Mouse (Mus musculus) WW6 (cell line): ENCODE results near the gene Tctex1d4.
A peak's percentile ranks its signal among the peaks of the same experiment; 100 is the strongest.

Experiments used
- DNase-seq: peaks from one replicate; pipeline ENCODE4 v3.0.0-alpha.2; 2013; ENCODE audit warnings: low read depth, low spot score

Gene Tctex1d4

GRCm38 (mm10) chr4:117120052-117120444 lies 6.5 kb upstream of the Tctex1d4 start:
- no peak for DNase-seq

- DNase-seq: peak; percentile 86
Observed at GRCm38 (mm10) chr4:117120445-117121414, 5.9 kb upstream of the Tctex1d4 start.

- DNase-seq: no peak
Observed at GRCm38 (mm10) chr4:117122209-117122608, 4.4 kb upstream of the Tctex1d4 start.

- DNase-seq: no peak
Observed at GRCm38 (mm10) chr4:117123546-117124217, 2.9 kb upstream of the Tctex1d4 start.

DNA sequence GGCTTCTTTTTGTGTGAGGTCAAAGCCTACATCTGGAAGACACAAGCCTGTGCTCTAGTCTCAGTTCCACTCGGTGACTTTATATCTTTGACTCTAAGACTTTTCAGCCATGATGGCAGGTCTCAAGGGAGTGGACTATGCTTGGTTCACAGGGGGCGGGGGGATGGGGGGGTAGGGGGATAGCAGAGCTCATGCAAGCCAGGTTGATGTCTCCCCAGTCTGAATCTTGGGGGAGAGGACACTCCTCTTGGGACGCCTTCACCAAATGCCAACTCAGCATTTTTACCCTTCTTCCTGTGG lies 2.4 kb upstream of the Tctex1d4 start:
- DNase-seq: no peak

DNA sequence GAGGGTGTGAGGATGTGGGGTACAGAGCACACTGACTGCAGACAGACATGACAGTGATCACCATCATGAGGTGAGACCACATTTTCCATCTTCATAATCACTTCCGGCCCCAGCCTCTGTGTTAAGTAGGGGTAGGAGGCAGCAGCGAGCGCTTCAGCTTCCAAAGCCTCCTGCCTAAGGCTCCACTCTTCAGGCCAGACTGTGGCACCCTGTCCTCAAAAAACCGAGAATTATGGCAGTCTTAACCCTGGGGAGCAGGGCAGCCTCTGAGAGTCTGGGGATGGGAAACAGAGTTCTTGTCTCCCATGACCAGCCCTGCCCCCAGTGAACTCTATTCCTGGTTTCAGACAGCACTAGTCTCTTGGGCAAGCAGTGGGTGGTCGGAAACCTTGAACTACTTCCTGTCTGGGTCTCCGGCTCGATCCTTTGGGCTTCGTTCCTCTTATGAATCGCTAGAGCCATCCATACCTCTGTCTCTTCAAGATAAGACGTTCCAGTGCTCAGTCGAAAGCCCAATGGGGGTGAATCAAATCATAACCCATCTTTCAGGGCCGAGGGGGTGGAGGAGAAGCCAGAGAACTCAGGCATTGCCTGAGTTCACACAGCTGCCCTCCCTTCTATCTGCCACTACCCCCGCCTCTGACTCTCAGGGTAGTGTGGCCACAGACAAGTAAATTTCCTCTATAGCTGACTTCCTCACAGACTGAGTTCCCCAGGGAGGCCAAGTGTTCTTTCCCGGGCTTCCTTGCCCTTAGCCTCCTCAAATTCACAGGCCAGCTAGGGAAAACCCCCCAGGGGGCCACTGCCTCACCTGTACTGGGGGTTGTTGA lies 1.9 kb upstream of the Tctex1d4 start:
- no peak for DNase-seq

DNA sequence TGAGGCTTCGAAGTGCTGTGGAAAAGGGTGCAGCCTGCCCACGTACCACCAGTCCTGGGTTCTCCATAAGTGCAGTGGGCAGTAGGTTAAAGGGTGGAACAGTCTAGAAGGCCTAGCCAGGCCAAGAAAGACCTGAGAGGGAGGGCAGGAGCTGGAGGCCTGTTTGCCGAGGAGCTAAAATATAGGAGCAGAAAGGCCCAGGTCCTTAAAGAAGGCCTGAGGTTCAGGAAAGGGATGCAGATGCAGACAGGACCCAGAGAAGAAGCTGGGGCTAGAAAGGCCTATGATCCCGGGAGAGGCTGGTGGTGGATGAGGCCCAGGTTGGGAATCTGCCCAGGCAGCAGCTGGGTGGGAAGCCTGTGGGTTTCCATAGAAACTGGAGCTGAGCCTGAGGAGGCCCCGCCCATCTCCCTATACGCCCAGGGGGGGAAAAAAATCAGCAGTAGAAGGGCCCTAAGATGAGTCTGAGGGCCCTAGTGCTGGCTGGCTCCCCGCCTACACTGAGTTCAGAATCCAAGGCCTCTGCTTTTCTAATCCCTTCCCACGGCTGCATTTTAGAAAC lies 1.2 kb upstream of the Tctex1d4 start, which contains the start of gene Btbd19:
Btbd19 (minus strand) TSS at position 378 of the 562 bp plus-strand sequence.
- DNase-seq: no peak

GRCm38 (mm10) chr4:117125910-117126674 lies 502 bp upstream of the Tctex1d4 start:
- DNase-seq: peak; percentile 85

DNA sequence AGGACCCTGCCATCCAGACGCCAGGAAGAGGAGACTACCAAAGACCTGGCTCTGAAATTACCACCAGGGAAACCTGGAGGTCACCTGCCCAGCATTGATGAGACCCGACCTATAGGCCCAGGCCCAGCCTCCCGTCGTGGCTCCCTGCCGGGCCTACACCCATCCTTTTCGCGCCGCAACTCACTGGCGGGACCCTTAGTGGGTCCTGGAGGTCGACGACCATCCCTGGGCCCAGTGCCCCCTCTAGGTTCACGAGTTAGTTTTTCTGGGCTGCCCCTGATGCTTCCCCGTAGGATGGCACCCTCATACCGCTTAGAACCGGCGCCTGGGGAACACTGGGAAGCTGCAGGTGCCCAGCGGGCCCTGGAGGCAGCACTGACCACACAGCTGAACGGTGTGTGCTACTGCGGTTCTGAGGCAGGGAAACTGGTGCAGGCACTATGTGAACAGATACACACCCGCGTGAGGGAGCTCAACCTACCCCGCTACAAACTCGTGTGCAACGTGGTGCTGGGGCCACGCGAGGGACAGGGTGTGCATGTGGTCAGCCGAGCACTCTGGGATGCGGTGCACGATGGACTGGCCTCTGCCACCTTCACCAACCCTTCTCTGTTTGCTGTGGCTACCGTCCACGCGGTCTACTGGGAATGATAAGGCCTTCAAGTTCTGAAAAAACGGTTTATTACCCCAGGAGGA lies 1.5 kb downstream of the Tctex1d4 start:
- DNase-seq: no peak

- no peak for DNase-seq
Observed at GRCm38 (mm10) chr4:117130790-117131189, 4.2 kb downstream of the Tctex1d4 start.

DNA sequence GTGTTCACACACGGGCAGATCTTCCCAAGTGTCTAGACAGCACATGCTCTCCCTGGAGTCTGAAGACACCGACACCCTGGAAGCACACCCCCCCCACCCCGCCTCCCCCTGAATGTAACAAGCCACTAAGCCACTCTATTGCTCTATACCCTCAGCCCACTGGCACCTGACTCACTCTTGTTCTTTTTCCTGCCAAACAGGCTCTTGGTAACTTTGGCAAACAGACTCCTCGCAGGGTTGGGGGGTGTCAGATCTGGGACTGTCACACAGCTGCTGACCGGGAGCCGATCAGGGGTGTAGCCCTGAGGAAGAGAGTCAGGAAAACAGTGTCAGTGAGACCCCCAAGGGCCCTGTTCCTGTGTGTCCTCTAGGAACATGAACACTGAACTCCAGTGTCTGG lies 4.6 kb downstream of the Tctex1d4 start:
- DNase-seq: no peak

DNA sequence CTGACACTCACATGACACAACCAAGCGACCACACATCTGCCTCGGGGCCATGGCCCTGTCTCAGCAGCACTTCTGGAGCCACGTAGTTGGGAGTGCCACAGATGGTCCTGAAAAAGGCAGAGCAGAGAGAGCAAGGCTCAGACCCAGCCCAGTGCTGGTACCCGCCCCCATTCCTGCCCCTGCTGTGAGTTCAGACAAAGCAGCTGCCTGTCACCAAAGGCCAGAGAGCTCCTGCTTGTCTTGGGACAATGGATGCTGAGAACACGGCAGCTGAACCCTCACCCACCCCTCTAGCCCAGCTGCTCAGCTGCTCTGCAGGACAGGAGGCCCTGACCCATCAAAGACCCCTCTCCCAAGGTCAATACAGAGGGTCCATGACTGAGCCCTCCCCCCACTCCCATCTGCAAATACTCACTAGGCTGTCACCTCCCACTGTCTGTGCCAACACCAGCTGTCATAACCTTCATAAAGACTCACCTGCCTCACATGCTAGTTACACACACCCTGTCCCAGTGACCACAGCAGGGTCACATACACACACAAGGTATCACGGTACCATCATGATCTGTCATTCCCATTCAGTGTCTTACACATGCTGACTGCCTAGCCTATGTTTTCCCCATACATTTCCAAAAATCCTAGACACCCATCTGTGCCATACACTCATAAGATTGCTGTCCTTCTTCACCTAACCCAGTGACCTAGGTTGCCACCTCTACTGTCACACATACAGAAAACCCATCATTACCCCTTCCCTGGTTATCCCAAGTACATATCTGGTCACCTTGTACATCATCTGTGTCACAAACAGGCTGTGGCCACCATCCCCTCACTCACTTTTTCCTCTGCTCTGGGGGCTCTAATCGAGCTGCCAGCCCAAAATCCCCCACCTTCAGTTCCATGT lies 5.5 kb downstream of the Tctex1d4 start:
- DNase-seq: no peak

DNA sequence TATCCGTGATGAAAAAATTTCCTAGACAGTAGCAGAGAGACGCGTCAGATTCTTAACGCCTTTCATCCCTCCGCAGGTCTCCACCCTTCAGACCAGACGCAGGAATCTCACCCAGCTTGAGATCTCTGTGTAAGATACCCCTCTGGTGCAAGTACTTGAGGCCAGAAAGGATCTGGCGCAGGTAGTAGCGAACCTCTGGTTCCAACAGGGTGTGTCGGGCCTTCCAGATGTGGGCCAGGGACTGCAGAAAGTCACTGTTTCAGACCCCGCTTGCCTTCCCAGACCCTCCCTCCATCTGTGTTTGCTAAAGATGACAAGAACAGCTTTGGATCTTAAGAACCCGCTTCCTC lies 6.2 kb downstream of the Tctex1d4 start:
- no peak for DNase-seq

GRCm38 (mm10) chr4:117133366-117133796 lies 6.8 kb downstream of the Tctex1d4 start:
- no peak for DNase-seq

- DNase-seq: peak; percentile 94
Observed at GRCm38 (mm10) chr4:117133817-117134600, 7.4 kb downstream of the Tctex1d4 start, which contains the start of gene Plk3. Gene Plk3 (minus strand): TSS chr4:117133963.

- DNase-seq: no peak
Observed at GRCm38 (mm10) chr4:117134601-117134995, 8.0 kb downstream of the Tctex1d4 start.

- DNase-seq: no peak
Observed at GRCm38 (mm10) chr4:117136034-117136433, 9.4 kb downstream of the Tctex1d4 start.
